Mouse (Mus musculus) neural tube, embryonic 13.5 days (tissue): ENCODE data around the gene Cbx1. TPM values are rescaled to one million over a fixed set of nuclear protein-coding genes. Genes with fewer than 3 reads are reported as not detected.
"Not testable (repeated sequence)": the region's sequence is repeated elsewhere in the genome, so short reads cannot be mapped to it uniquely, and the experiment has no call there.

ENCODE experiments used
- ATAC-seq: fragments of 200-750 bp; cut with Nextera tagmentation; 2 replicates; pipeline ENCODE4 v1.8.0; 2017; ENCODE audit warnings: low read depth, mild to moderate bottlenecking, moderate TSS enrichment, moderate library complexity
- H3K27ac ChIP-seq: fragments of 300-500 bp; sonication (generic); replicated peaks from 2 replicates; pipeline ENCODE4 v1.5.1; 2015; ENCODE audit warnings: moderate library complexity, mild to moderate bottlenecking, inconsistent platforms
- H3K27me3 ChIP-seq: fragments of 300-500 bp; sonication (generic); 2 replicates; pipeline ENCODE4 v1.6.1; 2015; ENCODE audit warnings: mild to moderate bottlenecking, inconsistent platforms
- H3K36me3 ChIP-seq: fragments of 300-500 bp; sonication (generic); 2 replicates; pipeline ENCODE4 v1.6.1; 2015; ENCODE audit warnings: mild to moderate bottlenecking, inconsistent platforms
- H3K4me1 ChIP-seq: fragments of 300-500 bp; sonication (generic); replicated peaks from 2 replicates; pipeline ENCODE4 v1.6.1; 2015; ENCODE audit warnings: inconsistent platforms
- H3K4me2 ChIP-seq: fragments of 300-500 bp; sonication (generic); 2 replicates; pipeline ENCODE4 v1.6.1; 2015; ENCODE audit warnings: inconsistent platforms, mild to moderate bottlenecking, moderate library complexity
- H3K4me3 ChIP-seq: fragments of 300-500 bp; sonication (generic); 2 replicates; pipeline ENCODE4 v1.5.1; 2015; ENCODE audit warnings: mild to moderate bottlenecking, inconsistent platforms
- H3K9ac ChIP-seq: fragments of 300-500 bp; sonication (generic); 2 replicates; pipeline ENCODE4 v1.6.1; 2015; ENCODE audit warnings: moderate library complexity, mild to moderate bottlenecking, inconsistent platforms
- H3K9me3 ChIP-seq: fragments of 300-500 bp; sonication (generic); 2 replicates; pipeline ENCODE4 v1.6.1; 2016; ENCODE audit warnings: inconsistent platforms
- WGBS: fragments of 180-500 bp; shearing (Covaris S2); methylation state at CpG from one replicate; pipeline ENCODE4 v1.1.7; 2015; 5-methylcytosine and 5-hydroxymethylcytosine counted together
- polyA plus RNA-seq: library from polyadenylated mRNA; unstranded; fragments of >200 nt; fragmentation: Nextera tagmentation; extraction: Ambion mirVana; gene quantifications from 2 replicates; pipeline ENCODE4 v1.2.1, GENCODE M21; 2015

Gene Cbx1
- polyA plus RNA-seq, 1 experiment from 2014 or later = 91.6 TPM

DNA sequence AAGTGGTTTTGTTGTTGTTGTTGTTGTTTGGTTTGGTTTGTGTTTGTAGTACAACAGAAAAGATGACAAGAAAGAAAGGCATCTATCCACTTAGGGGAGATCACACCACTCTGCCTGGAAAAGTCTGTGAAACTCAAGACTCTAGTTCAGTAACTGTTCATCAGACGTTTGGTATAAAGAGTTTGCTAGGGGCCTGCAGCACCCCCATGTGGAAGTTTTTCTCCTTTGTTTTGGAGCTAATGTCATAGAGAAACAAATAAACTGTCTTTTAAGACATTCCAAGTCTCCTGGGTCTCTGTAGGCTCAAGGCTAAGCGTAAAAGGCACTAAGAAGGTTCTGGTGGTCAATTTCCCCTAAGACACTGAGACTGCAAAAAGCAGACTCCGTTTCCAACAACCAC lies 12.9 kb upstream of the Cbx1 start:
- WGBS = 24% methylated on average over 3 of the region's 3 CpGs
- Histone ChIP-seq H3K27ac (peak overlapping the region; percentile 90), H3K9me3 (no peaks in the 10 kb centered on the region), H3K4me3 (peak overlapping the region; percentile 59), H3K4me2 (peak overlapping the region; percentile 90), H3K9ac (peak overlapping the region; percentile 78), H3K4me1 (peaks cover 43% of the 10 kb centered on the region), H3K27me3 (no peaks in the 10 kb centered on the region), H3K36me3 (peaks cover 27% of the 10 kb centered on the region)
- ATAC-seq = no peak

DNA sequence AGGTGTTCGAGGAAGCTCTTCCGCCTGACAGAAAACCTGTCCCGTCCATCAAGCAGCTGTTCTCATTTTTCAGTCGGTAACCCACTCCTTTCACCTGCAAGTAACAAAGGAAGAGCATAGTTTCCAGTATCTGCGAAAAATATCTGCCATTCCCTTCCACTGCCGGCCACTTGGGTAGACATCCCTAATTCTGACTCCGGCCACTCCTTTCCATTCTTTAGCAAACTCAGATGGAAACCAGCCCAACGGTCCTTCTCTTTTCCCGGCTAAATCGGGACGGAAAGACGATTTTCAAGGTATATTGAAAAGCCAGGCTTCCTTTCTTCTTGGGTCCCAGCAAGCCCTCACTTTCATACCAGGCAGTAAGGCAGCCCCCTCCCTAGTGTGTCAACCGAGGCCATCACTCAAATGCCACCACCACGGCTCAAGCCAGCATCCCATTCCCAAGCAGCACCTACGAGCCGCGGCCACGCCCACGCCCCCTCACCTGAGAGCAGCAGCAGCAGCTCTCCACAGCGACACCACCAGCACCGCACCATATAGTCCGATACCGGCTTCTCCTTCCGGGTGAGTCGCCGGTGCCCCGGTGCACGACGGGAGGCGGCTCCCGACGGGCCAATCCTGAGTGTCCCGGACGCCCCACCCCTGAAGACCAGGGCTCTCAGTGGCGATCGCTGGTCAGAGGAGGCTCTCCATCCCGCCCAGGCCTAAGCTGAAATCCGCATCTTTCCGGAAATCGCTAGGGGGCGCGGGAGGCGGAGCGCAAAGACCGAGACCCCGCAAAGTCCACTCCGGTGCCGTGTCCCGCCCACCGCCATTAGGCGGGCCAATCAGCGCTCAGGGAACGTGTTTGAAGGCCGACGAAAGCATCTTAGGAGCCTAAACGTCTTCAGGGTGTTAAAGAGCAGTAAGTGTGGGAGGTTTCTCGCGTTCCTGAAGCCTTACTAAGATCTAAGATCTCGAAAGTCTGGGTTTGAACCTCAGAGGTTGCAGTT lies 11.7 kb upstream of the Cbx1 start, which contains the start of gene Snx11:
TSS of gene Snx11 (minus strand) at position 592 of the 995 bp plus-strand sequence.
- peak within 1 kb of the TSS; percentile 90 for H3K27ac ChIP-seq
- WGBS = 1% methylated on average over 59 of the region's 59 CpGs
- no peaks in the 10 kb centered on the region for H3K9me3 ChIP-seq
- H3K9ac ChIP-seq = peak within 1 kb of the TSS; percentile 78
- peak; percentile 95 for ATAC-seq
- H3K36me3 ChIP-seq = peaks cover 15% of the 10 kb centered on the region
- peak within 1 kb of the TSS; percentile 59 for H3K4me3 ChIP-seq
- no peaks in the 10 kb centered on the region for H3K27me3 ChIP-seq
- peak within 1 kb of the TSS; percentile 90 for H3K4me2 ChIP-seq
- H3K4me1 ChIP-seq = peaks cover 43% of the 10 kb centered on the region

DNA sequence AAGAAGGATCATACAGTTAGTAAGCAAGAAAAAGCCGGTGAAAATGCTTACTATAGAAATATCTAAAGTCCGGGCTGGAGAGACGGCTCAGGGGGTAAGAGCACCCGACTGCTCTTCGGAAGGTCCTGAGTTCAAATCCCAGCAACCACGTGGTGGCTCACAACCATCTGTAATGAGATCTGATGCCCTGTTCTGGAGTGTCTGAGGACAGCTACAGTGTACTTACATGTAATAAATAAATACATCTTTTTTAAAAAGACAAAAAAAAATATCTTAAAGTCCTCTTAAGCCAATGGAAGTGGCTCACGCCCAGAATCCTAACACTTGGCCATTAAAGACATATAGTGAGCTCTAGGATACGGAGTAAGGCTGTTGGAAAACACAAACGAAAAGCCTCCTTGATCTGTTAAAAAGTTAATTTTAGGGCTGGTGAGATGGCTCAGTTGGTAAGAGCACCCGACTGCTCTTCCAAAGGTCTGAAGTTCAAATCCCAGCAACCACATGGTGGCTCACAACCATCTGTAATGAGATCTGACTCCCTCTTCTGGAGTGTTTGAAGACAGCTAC lies 10.8 kb upstream of the Cbx1 start:
- not testable (repeated sequence) for H3K27me3 ChIP-seq
- peak overlapping the region; percentile 60 for H3K9ac ChIP-seq
- 73% methylated on average over 10 of the region's 10 CpGs for WGBS

DNA sequence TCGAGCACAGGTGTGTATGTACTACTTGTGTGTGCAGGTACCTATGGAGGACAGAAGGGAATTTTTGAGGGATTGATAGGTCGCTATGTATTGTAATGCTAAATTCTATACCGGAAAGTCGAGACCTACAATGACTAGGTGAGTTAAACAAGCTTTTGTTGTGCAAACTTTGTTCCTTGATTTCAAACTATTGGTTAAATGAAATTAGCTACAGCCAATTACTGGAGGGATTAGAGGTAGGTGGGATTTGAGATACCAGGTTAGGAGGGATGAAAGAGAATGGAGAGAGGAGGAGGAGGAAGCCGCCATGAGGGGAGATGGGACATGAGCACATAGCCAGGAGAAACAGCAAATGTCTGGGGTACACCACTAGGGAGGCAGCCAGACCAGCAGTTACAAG lies 8.6 kb upstream of the Cbx1 start:
- no peak overlapping the region for H3K27ac ChIP-seq
- ATAC-seq = no peak
- WGBS = 76% methylated on average over 5 of the region's 5 CpGs

More for the DNA sequence above, 10.8 kb upstream of the Cbx1 start:
- H3K9me3 ChIP-seq, ATAC-seq, H3K36me3 ChIP-seq: not testable (repeated sequence)
- peak overlapping the region; percentile 59 for H3K4me3 ChIP-seq
- peaks cover 43% of the 10 kb centered on the region for H3K4me1 ChIP-seq
- peak overlapping the region; percentile 90 for H3K27ac ChIP-seq
- H3K4me2 ChIP-seq = peak overlapping the region; percentile 90

DNA sequence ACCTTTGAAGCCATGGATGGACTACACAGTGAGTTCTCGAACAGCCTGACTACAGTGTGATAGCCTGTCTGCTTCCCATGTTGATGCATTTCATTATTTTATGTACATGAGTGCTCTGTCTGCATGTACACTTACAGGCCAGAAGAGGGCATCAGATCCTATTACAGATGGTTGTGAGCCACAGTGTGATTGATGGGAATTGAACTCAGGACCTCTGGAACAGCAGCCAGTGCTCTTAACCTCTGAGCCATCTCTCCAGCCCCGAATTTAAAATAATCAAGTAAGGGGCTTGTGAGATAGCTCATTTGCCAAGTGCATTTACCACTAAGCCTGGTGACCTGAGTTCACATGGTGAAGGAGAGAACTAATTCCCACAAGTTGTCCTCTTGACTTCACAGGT lies 7.5 kb upstream of the Cbx1 start:
- Histone ChIP-seq H3K36me3 (no peaks in the 10 kb centered on the region), H3K27me3 (no peaks in the 10 kb centered on the region), H3K27ac (no peak overlapping the region), H3K4me1 (peaks cover 11% of the 10 kb centered on the region), H3K4me3 (no peak overlapping the region), H3K9ac (no peak overlapping the region), H3K9me3 (no peaks in the 10 kb centered on the region), H3K4me2 (no peak overlapping the region)
- WGBS = 83% methylated on average over 2 of the region's 2 CpGs
- no peak for ATAC-seq

More for the DNA sequence above, 8.6 kb upstream of the Cbx1 start:
- Histone ChIP-seq H3K9me3 (no peaks in the 10 kb centered on the region), H3K4me1 (peaks cover 23% of the 10 kb centered on the region), H3K36me3 (no peaks in the 10 kb centered on the region), H3K27me3 (no peaks in the 10 kb centered on the region), H3K4me3 (no peak overlapping the region), H3K4me2 (no peak overlapping the region), H3K9ac (no peak overlapping the region)

DNA sequence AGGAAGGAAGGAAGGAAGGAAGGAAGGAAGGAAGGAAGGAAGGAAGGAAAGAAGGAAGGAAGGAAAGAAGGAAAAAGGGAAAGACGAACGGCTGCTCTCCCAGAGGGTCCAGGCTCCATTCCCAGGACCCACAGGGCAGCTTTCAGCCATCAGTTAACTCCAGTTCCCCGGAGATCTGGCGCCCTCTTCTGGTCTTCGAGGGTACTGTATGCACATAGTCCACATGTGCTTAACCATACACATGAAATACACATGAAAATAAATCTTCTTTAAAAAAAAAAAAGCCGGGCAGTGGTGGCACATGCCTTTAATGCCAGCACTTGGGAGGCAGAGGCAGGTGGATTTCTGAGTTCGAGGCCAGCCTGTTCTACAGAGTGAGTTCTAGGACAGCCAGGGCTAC lies 4.1 kb upstream of the Cbx1 start:
- ATAC-seq, H3K4me2 ChIP-seq, H3K27ac ChIP-seq, H3K36me3 ChIP-seq, H3K9me3 ChIP-seq, H3K27me3 ChIP-seq, H3K4me3 ChIP-seq, H3K4me1 ChIP-seq, H3K9ac ChIP-seq: not testable (repeated sequence)
- WGBS = 8% methylated on average over 7 of the region's 7 CpGs

DNA sequence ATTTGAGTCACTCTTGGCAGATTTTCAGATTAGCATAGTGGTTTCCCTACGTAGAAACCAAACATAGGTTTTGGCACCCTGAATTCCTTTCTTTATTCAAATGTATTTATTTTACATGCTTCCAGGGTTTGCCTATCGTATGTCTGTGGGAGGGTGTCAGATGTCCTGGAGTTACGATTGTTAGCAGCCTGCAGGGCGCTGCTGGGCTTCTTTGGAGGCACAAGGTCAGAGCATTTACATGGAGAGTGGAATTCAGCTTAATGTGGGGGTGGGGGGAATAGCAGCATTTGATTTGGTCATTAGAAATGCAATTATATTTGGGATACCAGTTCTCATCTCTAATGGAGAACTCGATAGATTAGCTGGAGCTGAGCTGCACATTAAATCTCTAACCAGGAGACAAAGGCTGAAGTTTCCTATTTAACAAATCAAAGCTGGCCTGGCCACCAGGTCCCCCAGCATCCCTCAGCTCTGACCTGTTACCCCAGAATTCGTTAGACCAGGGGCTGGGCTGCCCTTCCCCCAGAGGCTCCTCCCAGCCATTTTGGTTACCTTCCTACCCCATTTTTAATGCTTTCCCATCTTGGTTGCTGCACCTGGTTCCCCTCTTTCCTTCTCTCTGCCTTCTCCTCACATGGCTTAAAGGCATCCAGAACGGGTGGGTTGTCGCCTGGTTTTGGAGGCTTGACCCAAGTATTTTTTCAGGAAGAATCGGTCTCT lies 2.0 kb upstream of the Cbx1 start:
- Histone ChIP-seq H3K27ac (no peak overlapping the region), H3K4me2 (no peak overlapping the region), H3K9me3 (no peaks in the 10 kb centered on the region), H3K4me3 (no peak overlapping the region), H3K36me3 (no peaks in the 10 kb centered on the region), H3K27me3 (no peaks in the 10 kb centered on the region), H3K4me1 (peaks cover 27% of the 10 kb centered on the region), H3K9ac (no peak overlapping the region)
- ATAC-seq = no peak
- 37% methylated on average over 9 of the region's 9 CpGs for WGBS

DNA sequence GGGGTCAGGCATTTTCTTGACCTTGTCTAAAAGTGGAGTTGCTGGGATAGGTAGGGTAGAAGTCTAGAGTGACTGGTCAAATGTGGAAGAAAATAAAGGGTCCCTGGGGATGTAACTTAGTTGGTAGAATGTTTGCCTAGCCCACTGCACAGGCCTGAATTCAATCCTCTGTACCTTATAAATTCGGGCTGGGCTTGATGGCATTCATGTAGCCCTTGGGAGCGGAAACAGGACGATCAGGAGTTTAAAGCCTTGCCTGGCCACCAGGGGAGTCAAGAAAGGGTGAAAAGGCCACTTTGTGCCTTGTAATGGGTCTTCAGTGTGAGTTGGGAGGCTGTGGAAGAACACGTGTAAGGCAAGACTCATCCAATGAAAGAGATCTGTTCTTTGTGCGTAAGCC lies 1.1 kb downstream of the Cbx1 start:
- H3K9me3 ChIP-seq = no peaks in the 10 kb centered on the region
- H3K4me3 ChIP-seq = peak overlapping the region; percentile 94
- peak overlapping the region; percentile 89 for H3K9ac ChIP-seq
- no peaks in the 10 kb centered on the region for H3K27me3 ChIP-seq
- ATAC-seq = no peak
- WGBS = 9% methylated on average over 5 of the region's 5 CpGs
- no peak overlapping the region for H3K27ac ChIP-seq
- peaks cover 50% of the 10 kb centered on the region for H3K4me1 ChIP-seq
- peak overlapping the region; percentile 82 for H3K4me2 ChIP-seq
- no peaks in the 10 kb centered on the region for H3K36me3 ChIP-seq

DNA sequence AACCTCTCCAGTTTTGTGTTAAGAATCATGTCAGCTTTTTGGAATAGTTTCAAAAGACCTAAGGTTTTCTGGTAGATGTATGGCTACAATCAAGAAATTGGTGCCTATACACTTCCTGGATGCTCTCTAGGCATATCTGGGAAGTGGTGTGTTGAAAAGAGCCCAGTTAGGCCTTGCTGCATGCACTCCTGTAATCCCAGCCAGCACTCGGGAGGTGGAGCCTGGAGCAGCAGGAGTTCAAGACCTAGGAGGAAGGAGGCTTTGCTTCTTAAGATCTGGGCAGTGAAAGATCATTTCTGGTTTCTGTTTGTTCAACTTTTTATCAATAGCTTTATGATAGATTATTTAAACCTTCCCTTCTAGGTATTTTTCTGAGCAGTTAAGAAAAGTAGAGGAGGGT lies 1.8 kb downstream of the Cbx1 start:
- no peaks in the 10 kb centered on the region for H3K27me3 ChIP-seq
- H3K4me3 ChIP-seq = peak overlapping the region; percentile 94; the same call in 1 of the 2 replicates
- H3K9me3 ChIP-seq = no peaks in the 10 kb centered on the region
- H3K4me1 ChIP-seq = peaks cover 50% of the 10 kb centered on the region
- ATAC-seq = no peak
- H3K27ac ChIP-seq = no peak overlapping the region
- peak overlapping the region; percentile 82 for H3K4me2 ChIP-seq
- H3K9ac ChIP-seq = no peak overlapping the region
- whole genome bisulfite sequencing = 13% methylated on average over 1 of the region's 1 CpGs
- peaks cover 6% of the 10 kb centered on the region for H3K36me3 ChIP-seq

DNA sequence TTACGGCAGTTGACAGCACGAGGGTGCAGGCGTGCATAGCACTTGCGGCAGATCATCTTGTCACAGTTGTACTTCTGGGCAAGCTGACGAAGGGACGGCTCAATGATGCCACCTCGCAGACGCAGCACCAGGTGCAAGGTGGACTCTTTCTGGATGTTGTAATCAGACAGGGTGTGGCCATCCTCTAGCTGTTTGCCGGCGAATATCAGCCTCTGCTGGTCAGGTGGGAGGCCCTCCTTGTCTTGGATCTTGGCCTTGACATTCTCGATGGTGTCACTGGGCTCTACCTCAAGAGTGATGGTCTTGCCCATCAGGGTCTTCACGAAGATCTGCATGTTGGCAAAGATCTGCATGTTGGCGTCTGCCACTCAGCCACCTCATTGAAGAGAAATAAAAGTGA lies 6.6 kb downstream of the Cbx1 start:
- Histone ChIP-seq H3K9me3 (no peaks in the 10 kb centered on the region), H3K4me2 (no peak overlapping the region), H3K27me3 (no peaks in the 10 kb centered on the region), H3K36me3 (peaks cover 30% of the 10 kb centered on the region), H3K9ac (no peak overlapping the region), H3K4me3 (no peak overlapping the region), H3K4me1 (peaks cover 40% of the 10 kb centered on the region), H3K27ac (no peak overlapping the region)
- 98% methylated on average over 13 of the region's 13 CpGs for WGBS
- no peak for ATAC-seq

DNA sequence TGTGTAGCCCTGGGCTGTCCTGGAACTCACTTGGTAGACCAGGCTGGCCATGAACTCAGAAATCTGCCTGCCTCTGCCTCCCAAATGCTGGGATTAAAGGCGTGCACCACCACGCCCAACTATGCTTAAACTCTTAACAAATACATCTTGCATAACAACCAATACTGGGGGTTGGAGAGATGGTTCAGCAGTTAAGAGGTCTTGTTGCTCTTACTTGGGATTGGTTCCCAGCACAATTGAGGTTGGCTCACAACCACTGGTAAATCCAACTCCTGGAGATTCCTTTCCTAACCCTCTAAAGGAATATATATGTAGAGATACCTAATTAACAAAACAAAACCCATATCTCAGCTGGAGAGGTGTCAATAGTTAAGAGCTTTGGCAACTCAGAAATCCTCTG lies 7.2 kb downstream of the Cbx1 start:
- H3K36me3 ChIP-seq = peaks cover 36% of the 10 kb centered on the region
- H3K9ac ChIP-seq = no peak overlapping the region
- no peaks in the 10 kb centered on the region for H3K9me3 ChIP-seq
- 97% methylated on average over 2 of the region's 2 CpGs for WGBS
- no peak overlapping the region for H3K4me3 ChIP-seq
- no peak overlapping the region for H3K4me2 ChIP-seq
- no peak for ATAC-seq
- H3K27ac ChIP-seq = no peak overlapping the region
- H3K27me3 ChIP-seq = no peaks in the 10 kb centered on the region
- H3K4me1 ChIP-seq = peaks cover 40% of the 10 kb centered on the region

DNA sequence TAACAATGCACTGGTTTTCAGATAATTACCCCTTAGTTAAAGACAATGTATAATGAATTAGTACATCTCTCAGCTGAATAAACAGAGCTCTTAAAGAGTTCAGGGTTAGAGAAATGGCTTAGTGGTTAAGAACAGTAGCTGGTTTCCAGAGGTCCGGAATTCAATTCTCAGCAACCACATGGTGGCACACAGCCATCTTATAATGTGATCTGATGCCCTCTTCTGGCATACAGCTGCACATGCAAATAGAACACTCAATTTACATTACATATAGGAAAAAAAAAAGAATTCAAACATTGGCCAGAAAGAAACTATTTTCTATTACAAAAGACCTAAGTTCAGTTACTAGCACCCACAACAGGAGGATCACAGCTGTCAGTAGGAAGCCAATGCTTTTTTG lies 7.7 kb downstream of the Cbx1 start:
- no peak overlapping the region for H3K9ac ChIP-seq
- ATAC-seq = no peak
- no peaks in the 10 kb centered on the region for H3K9me3 ChIP-seq
- peaks cover 40% of the 10 kb centered on the region for H3K36me3 ChIP-seq
- no peaks in the 10 kb centered on the region for H3K27me3 ChIP-seq
- WGBS = 64% methylated on average over 1 of the region's 1 CpGs
- H3K4me2 ChIP-seq = no peak overlapping the region
- no peak overlapping the region for H3K4me3 ChIP-seq
- peaks cover 35% of the 10 kb centered on the region for H3K4me1 ChIP-seq
- no peak overlapping the region for H3K27ac ChIP-seq
